ENCODE assay signal across 33 mouse cellular contexts in genomic region chr8:90115436-90115835, GRCm38 (mm10).
DNase-seq lines count a peak whose midpoint lies in the region; ATAC-seq lines count a peak whose summit lies in the region.
"Had no signal": no experiment of that assay in that cellular context is flagged by ENCODE, and none has a peak within 500 bp of the region (broad histone marks: within the 10 kb centered on the region; RNA-seq: fewer than 3 reads in every experiment).

No protein-coding gene starts in this region.

- no peak overlapping the region for H3K4me2 ChIP-seq in intestine, embryonic 15.5 days (replicated peaks)
- H3K4me2 ChIP-seq in forebrain, embryonic 13.5 days = no peak overlapping the region
- H3K4me2 ChIP-seq: heart, embryonic 15.5 days; hindbrain, embryonic 14.5 days; liver, embryonic 15.5 days; lung, embryonic 15.5 days; neural tube, embryonic 12.5 days; stomach, embryonic 15.5 days had no signal

- H3K4me1 ChIP-seq in intestine, embryonic 15.5 days (replicated peaks) = no peaks in the 10 kb centered on the region
- no peaks in the 10 kb centered on the region for H3K4me1 ChIP-seq in forebrain, embryonic 13.5 days
- H3K4me1 ChIP-seq: heart, embryonic 15.5 days; limb, embryonic 10.5 days; liver, embryonic 15.5 days; lung, embryonic 15.5 days; megakaryocyte, embryonic 14.5 days; neural tube, embryonic 12.5 days; stomach, embryonic 15.5 days had no signal

- no peaks in the 10 kb centered on the region for H3K36me3 ChIP-seq in intestine, embryonic 15.5 days
- H3K36me3 ChIP-seq in forebrain, embryonic 13.5 days (ENCODE audit: poor library complexity, severe bottlenecking) = no peaks in the 10 kb centered on the region
- H3K36me3 ChIP-seq: G1E; heart, embryonic 15.5 days; limb, embryonic 10.5 days; liver, embryonic 15.5 days; lung, embryonic 15.5 days; neural tube, embryonic 12.5 days; stomach, embryonic 15.5 days had no signal

- WGBS in intestine, embryonic 15.5 days = 76% methylated on average over 2 of the region's 2 CpGs
- WGBS in forebrain, embryonic 13.5 days = 78% methylated on average over 2 of the region's 2 CpGs

- ATAC-seq in intestine, embryonic 15.5 days = no peak
- no peak for ATAC-seq in forebrain, embryonic 13.5 days
- ATAC-seq: forebrain, embryonic 14.5 days; inflammation-experienced regulatory T-cells, adult 6 months; Patski had no signal

- no peak overlapping the region for H3K4me3 ChIP-seq in intestine, embryonic 15.5 days (replicated peaks)
- no peak overlapping the region for H3K4me3 ChIP-seq in forebrain, embryonic 13.5 days
- H3K4me3 ChIP-seq: heart, embryonic 15.5 days; limb, embryonic 10.5 days; liver, embryonic 15.5 days; lung, embryonic 15.5 days; megakaryocyte, embryonic 14.5 days; neural tube, embryonic 12.5 days; stomach, embryonic 15.5 days had no signal

- no peaks in the 10 kb centered on the region for H3K27me3 ChIP-seq in intestine, embryonic 15.5 days (replicated peaks)
- no peaks in the 10 kb centered on the region for H3K27me3 ChIP-seq in forebrain, embryonic 13.5 days
- H3K27me3 ChIP-seq: CH12.LX; heart, embryonic 15.5 days; liver, embryonic 15.5 days; lung, embryonic 15.5 days; megakaryocyte, embryonic 14.5 days; neural tube, embryonic 12.5 days; Patski; stomach, embryonic 15.5 days had no signal

- peak; percentile 37 for DNase-seq in retina, embryonic 14.5 days (ENCODE audit: low spot score)
- DNase-seq in retina, postnatal 1 day = no peak
- peak; percentile 14 to 39 for DNase-seq in left cerebral cortex, adult 18-20 months (ENCODE audit: low spot score in 2 of 2)
- DNase-seq in left cerebral cortex, postnatal 36 days (ENCODE audit: low spot score in 2 of 2) = peak; percentile 13 to 21
- DNase-seq in telencephalon, adult 2 months (ENCODE audit: low read depth, low spot score) = peak; percentile 33
- DNase-seq: adrenal gland, adult 2 months; B cell, adult 2 months; cerebellum, adult 8-10 months; cerebellum, postnatal 36 days; embryo, embryonic 11 days; heart, postnatal 4 days; kidney, adult 8-10 months; kidney, postnatal 10 days; liver; lung, postnatal 36 days; midbrain, embryonic 14.5 days; thymus, adult 18-20 months; thymus, postnatal 36 days had no signal

- no peaks in the 10 kb centered on the region for H3K9me3 ChIP-seq in intestine, embryonic 15.5 days
- H3K9me3 ChIP-seq in forebrain, embryonic 13.5 days (replicated peaks) = no peaks in the 10 kb centered on the region
- H3K9me3 ChIP-seq: heart, embryonic 15.5 days; limb, embryonic 10.5 days; liver, embryonic 15.5 days; lung, embryonic 15.5 days; neural tube, embryonic 12.5 days; stomach, embryonic 15.5 days had no signal

- no peak overlapping the region for H3K27ac ChIP-seq in intestine, embryonic 15.5 days
- no peak overlapping the region for H3K27ac ChIP-seq in forebrain, embryonic 13.5 days
- H3K27ac ChIP-seq: heart, embryonic 15.5 days; hindbrain, embryonic 14.5 days; limb, embryonic 10.5 days; liver, embryonic 15.5 days; lung, embryonic 15.5 days; neural tube, embryonic 12.5 days; stomach, embryonic 15.5 days had no signal

- no peak overlapping the region for H3K9ac ChIP-seq in intestine, embryonic 15.5 days
- no peak overlapping the region for H3K9ac ChIP-seq in forebrain, embryonic 13.5 days
- H3K9ac ChIP-seq: heart, embryonic 15.5 days; hindbrain, embryonic 14.5 days; liver, embryonic 15.5 days; lung, embryonic 15.5 days; neural tube, embryonic 12.5 days; stomach, embryonic 15.5 days had no signal

- intact Hi-C loops in left cerebral cortex, postnatal 36 days (cut with DNase I) = no loop called here
